9 mouse cellular contexts compared by ENCODE assay signal in the genomic region with DNA sequence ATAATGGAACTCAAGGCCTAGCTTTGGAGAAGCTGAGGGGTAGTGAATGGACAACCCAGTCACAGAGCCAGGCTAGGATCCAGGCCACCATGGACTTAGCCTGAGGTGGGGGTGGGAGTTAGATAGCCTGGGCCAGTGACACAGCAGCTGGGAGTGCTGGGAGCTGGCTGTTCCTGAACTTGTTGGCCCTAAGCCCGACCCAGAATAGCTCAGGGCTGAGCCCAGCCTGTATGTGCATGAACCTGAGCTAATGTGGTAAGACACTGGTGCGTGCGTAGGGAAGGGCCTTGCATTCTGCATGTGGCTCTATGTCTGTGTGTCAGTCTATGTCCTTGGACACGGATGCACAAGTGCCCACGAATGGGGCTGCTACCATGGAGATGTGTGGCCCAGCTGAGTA. TPM values are rescaled to one million over a fixed set of nuclear protein-coding genes. Genes with fewer than 3 reads are reported as not detected.
DNase-seq lines count a peak whose midpoint lies in the region; ATAC-seq and TF ChIP-seq lines count a peak whose summit lies in the region.
"Had no signal": no experiment of that assay in that cellular context is flagged by ENCODE, and none has a peak within 500 bp of the region (broad histone marks: within the 10 kb centered on the region; RNA-seq: fewer than 3 reads in every experiment).

No protein-coding gene starts in this region.

- no peak for TF ChIP-seq CTCF in midbrain, postnatal 0 days (IDR thresholded peaks at IDR 0.05)
- TF ChIP-seq CTCF in heart, postnatal 0 days (IDR thresholded peaks at IDR 0.05; ENCODE audit: low read depth): no peak

- no peak overlapping the region for H3K9ac ChIP-seq in midbrain, postnatal 0 days (replicated peaks; ENCODE audit: low read length, poor library complexity, severe bottlenecking)
- H3K9ac ChIP-seq in midbrain, embryonic 11.5 days (ENCODE audit: low read length): no peak overlapping the region
- no peak overlapping the region for H3K9ac ChIP-seq in heart, postnatal 0 days (replicated peaks; ENCODE audit: low read depth, low read length)
- H3K9ac ChIP-seq: midbrain, embryonic 12.5 days had no signal

- H3K36me3 ChIP-seq in midbrain, postnatal 0 days (ENCODE audit: insufficient read depth, low read length): no peaks in the 10 kb centered on the region
- no peaks in the 10 kb centered on the region for H3K36me3 ChIP-seq in midbrain, embryonic 11.5 days (ENCODE audit: control insufficient read depth, insufficient read depth, low read length)
- no peaks in the 10 kb centered on the region for H3K36me3 ChIP-seq in heart, postnatal 0 days (replicated peaks; ENCODE audit: control insufficient read depth, insufficient read depth, low read length)
- H3K36me3 ChIP-seq: midbrain, embryonic 12.5 days had no signal

- H3K4me1 ChIP-seq in midbrain, postnatal 0 days (ENCODE audit: insufficient read depth, low read length): peaks cover 15% of the 10 kb centered on the region
- peaks cover 29% of the 10 kb centered on the region for H3K4me1 ChIP-seq in midbrain, embryonic 11.5 days (ENCODE audit: control insufficient read depth, insufficient read depth, low read length)
- H3K4me1 ChIP-seq in heart, postnatal 0 days (ENCODE audit: control insufficient read depth, insufficient read depth): peaks cover 34% of the 10 kb centered on the region

- H3K4me3 ChIP-seq in midbrain, postnatal 0 days (ENCODE audit: low read depth, low read length): no peak overlapping the region
- H3K4me3 ChIP-seq in midbrain, embryonic 11.5 days (ENCODE audit: low read depth, low read length): no peak overlapping the region
- H3K4me3 ChIP-seq in heart, postnatal 0 days (ENCODE audit: low read depth, low read length): no peak overlapping the region
- H3K4me3 ChIP-seq: midbrain, embryonic 12.5 days had no signal

- no peaks in the 10 kb centered on the region for H3K9me3 ChIP-seq in midbrain, postnatal 0 days (ENCODE audit: low read length)
- H3K9me3 ChIP-seq in midbrain, embryonic 11.5 days (ENCODE audit: control insufficient read depth, low read length): no peaks in the 10 kb centered on the region
- no peaks in the 10 kb centered on the region for H3K9me3 ChIP-seq in heart, postnatal 0 days (replicated peaks; ENCODE audit: control insufficient read depth, low read length)
- H3K9me3 ChIP-seq: midbrain, embryonic 12.5 days had no signal

- ATAC-seq in midbrain, postnatal 0 days (ENCODE audit: low FRiP score): peak; percentile 11; the same call in 1 of the 2 replicates
- ATAC-seq in midbrain, embryonic 11.5 days (ENCODE audit: low FRiP score): no peak
- peak; percentile 80 for ATAC-seq in heart, postnatal 0 days (ENCODE audit: insufficient read depth, low read depth)

- no peak overlapping the region for H3K4me2 ChIP-seq in midbrain, postnatal 0 days (ENCODE audit: low read depth, low read length, poor library complexity, severe bottlenecking)
- H3K4me2 ChIP-seq in midbrain, embryonic 11.5 days: no peak overlapping the region
- 0 out of 2 replicates have a peak overlapping the region, but pooled peaks have one; percentile 0 for H3K4me2 ChIP-seq in heart, postnatal 0 days (ENCODE audit: low read depth, low read length)
- H3K4me2 ChIP-seq: midbrain, embryonic 12.5 days had no signal

- H3K27me3 ChIP-seq in midbrain, postnatal 0 days (ENCODE audit: insufficient read depth, low read length): peaks cover 14% of the 10 kb centered on the region
- peaks cover 48% of the 10 kb centered on the region for H3K27me3 ChIP-seq in midbrain, embryonic 11.5 days (ENCODE audit: control insufficient read depth, insufficient read depth, low read length)
- H3K27me3 ChIP-seq in heart, postnatal 0 days (ENCODE audit: control insufficient read depth, insufficient read depth, low read length): peaks cover 15% of the 10 kb centered on the region

- DNase-seq in cerebellum, adult 11-12 months: peak; percentile 17
- no peak for DNase-seq in cerebellum, adult 8-10 months
- DNase-seq in midbrain, postnatal 0 days (ENCODE audit: low spot score): peak; percentile 74
- no peak for DNase-seq in midbrain, embryonic 11.5 days (ENCODE audit: low spot score, missing footprints)
- peak; percentile 86 for DNase-seq in heart, postnatal 0 days (ENCODE audit: low spot score)
- peak; percentile 37 for DNase-seq in ovary, postnatal 14 days (ENCODE audit: low spot score)
- no peak for DNase-seq in thymus, postnatal 25 days
- no peak for DNase-seq in cerebellum, adult 18-20 months

- no peak for TF ChIP-seq EP300 in heart, postnatal 0 days (IDR thresholded peaks at IDR 0.05; ENCODE audit: low read depth)

- H3K27ac ChIP-seq in midbrain, postnatal 0 days (ENCODE audit: low read depth, low read length): no peak overlapping the region
- no peak overlapping the region for H3K27ac ChIP-seq in midbrain, embryonic 11.5 days (ENCODE audit: low read depth, low read length)
- peak overlapping the region; percentile 69 for H3K27ac ChIP-seq in heart, postnatal 0 days (ENCODE audit: low read depth)
- H3K27ac ChIP-seq: midbrain, embryonic 12.5 days had no signal

- 86% methylated on average over 5 of the region's 5 CpGs for WGBS in midbrain, postnatal 0 days
- 84% methylated on average over 5 of the region's 5 CpGs for WGBS in midbrain, embryonic 11.5 days
- WGBS in heart, postnatal 0 days: 40% methylated on average over 5 of the region's 5 CpGs

RNA-seq across cellular contexts. Expression of gene Als2cl, which starts 1.8 kb away (rescaled TPM):
- total RNA-seq in midbrain, postnatal 0 days (2014; rRNA removed): 5.8 and 9.0 TPM in 2 replicates
- 1.2 and 1.6 TPM in 2 replicates for polyA plus RNA-seq in midbrain, postnatal 0 days (2015; fragmentation: Nextera tagmentation; extraction: Ambion mirVana)
- polyA plus RNA-seq in midbrain, embryonic 11.5 days (2014; fragmentation: Nextera tagmentation; extraction: Ambion mirVana): 0.54 and 0.71 TPM in 2 replicates
- 5.5 and 6.0 TPM in 2 replicates for total RNA-seq in heart, postnatal 0 days (2014; rRNA removed; ENCODE audit: low replicate concordance)
- polyA plus RNA-seq in heart, postnatal 0 days (2015; fragmentation: Nextera tagmentation; extraction: Ambion mirVana): 1.3 and 2.1 TPM in 2 replicates

RNA-seq across cellular contexts. Expression of gene Tmie, which starts 2.0 kb away (rescaled TPM):
- 3.7 and 7.6 TPM in 2 replicates for total RNA-seq in midbrain, postnatal 0 days (2014; rRNA removed)
- polyA plus RNA-seq in midbrain, postnatal 0 days (2015; fragmentation: Nextera tagmentation; extraction: Ambion mirVana): 6.6 and 7.6 TPM in 2 replicates
- polyA plus RNA-seq in midbrain, embryonic 11.5 days (2014; fragmentation: Nextera tagmentation; extraction: Ambion mirVana): 0.18 and 0.22 TPM in 2 replicates
- 2.1 TPM in 1 of 2 replicates, not detected in the other for total RNA-seq in heart, postnatal 0 days (2014; rRNA removed; ENCODE audit: low replicate concordance)
- 0.71 and 0.81 TPM in 2 replicates for polyA plus RNA-seq in heart, postnatal 0 days (2015; fragmentation: Nextera tagmentation; extraction: Ambion mirVana)

RNA-seq across cellular contexts. Expression of gene Prss50, which starts 20.1 kb away (rescaled TPM):
- total RNA-seq in midbrain, postnatal 0 days (2014; rRNA removed): 0.57 and 1.0 TPM in 2 replicates
- 1.3 and 1.5 TPM in 2 replicates for polyA plus RNA-seq in midbrain, postnatal 0 days (2015; fragmentation: Nextera tagmentation; extraction: Ambion mirVana)
- 0.37 TPM in 1 of 2 replicates, not detected in the other for polyA plus RNA-seq in midbrain, embryonic 11.5 days (2014; fragmentation: Nextera tagmentation; extraction: Ambion mirVana)
- not detected in 2 replicates for total RNA-seq in heart, postnatal 0 days (2014; rRNA removed; ENCODE audit: low replicate concordance)
- polyA plus RNA-seq in heart, postnatal 0 days (2015; fragmentation: Nextera tagmentation; extraction: Ambion mirVana): 0.08 TPM in 1 of 2 replicates, not detected in the other
- polyA plus RNA-seq: midbrain, embryonic 12.5 days had no signal

RNA-seq across cellular contexts. Expression of gene Prss46, which starts 33.6 kb away (rescaled TPM):
- not detected in 2 replicates for total RNA-seq in midbrain, postnatal 0 days (2014; rRNA removed)
- polyA plus RNA-seq in midbrain, postnatal 0 days (2015; fragmentation: Nextera tagmentation; extraction: Ambion mirVana): 0.12 TPM in 1 of 2 replicates, not detected in the other
- 0.11 TPM in 1 of 2 replicates, not detected in the other for polyA plus RNA-seq in midbrain, embryonic 11.5 days (2014; fragmentation: Nextera tagmentation; extraction: Ambion mirVana)
- total RNA-seq in heart, postnatal 0 days (2014; rRNA removed; ENCODE audit: low replicate concordance): not detected in 2 replicates
- not detected in 2 replicates for polyA plus RNA-seq in heart, postnatal 0 days (2015; fragmentation: Nextera tagmentation; extraction: Ambion mirVana)
- polyA plus RNA-seq: midbrain, embryonic 12.5 days had no signal

RNA-seq across cellular contexts. Expression of gene Fam240a, which starts 38.8 kb away (rescaled TPM):
- total RNA-seq in midbrain, postnatal 0 days (2014; rRNA removed): not detected in 2 replicates
- not detected in 2 replicates for polyA plus RNA-seq in midbrain, postnatal 0 days (2015; fragmentation: Nextera tagmentation; extraction: Ambion mirVana)
- polyA plus RNA-seq in midbrain, embryonic 11.5 days (2014; fragmentation: Nextera tagmentation; extraction: Ambion mirVana): not detected in 2 replicates
- total RNA-seq in heart, postnatal 0 days (2014; rRNA removed; ENCODE audit: low replicate concordance): not detected in 2 replicates
- not detected in 2 replicates for polyA plus RNA-seq in heart, postnatal 0 days (2015; fragmentation: Nextera tagmentation; extraction: Ambion mirVana)
- polyA plus RNA-seq: midbrain, embryonic 12.5 days had no signal

Comparison
In these comparisons a context has a peak if more than half of its experiments do, and no peak if none do; other contexts are left out.
1. DNase-seq: peak in cerebellum, adult 11-12 months (single experiment), midbrain, postnatal 0 days (single experiment), heart, postnatal 0 days (single experiment) and ovary, postnatal 14 days (single experiment); none in cerebellum, adult 8-10 months (single experiment), midbrain, embryonic 11.5 days (single experiment), thymus, postnatal 25 days (single experiment) and cerebellum, adult 18-20 months (0 of 2).